Mouse (Mus musculus) myocyte (in vitro differentiated cells): Measurements from ENCODE around the gene Tbc1d5.

Experiments used
- MAX ChIP-seq: IDR thresholded peaks from one replicate; pipeline ENCODE4 v1.6.1; 2011; ENCODE audit warnings: low read depth, mild to moderate bottlenecking, control low read depth
- MYOD1 ChIP-seq, 3 experiments: IDR thresholded peaks; one replicate each; pipeline ENCODE4 v1.6.1; 2011; ENCODE audit warnings: control low read depth in 2 of 3, low read depth in 2 of 3, mild to moderate bottlenecking in 2 of 3, moderate library complexity in 1 of 3; ENCODE audit not compliant: insufficient read length in 2 of 3, control insufficient read depth in 1 of 3
- POLR2A ChIP-seq: IDR thresholded peaks from one replicate; pipeline ENCODE4 v1.6.1; 2011; ENCODE audit warnings: low read depth, mild to moderate bottlenecking, control low read depth, moderate library complexity; ENCODE audit not compliant: insufficient read length
- POLR2AphosphoS2 ChIP-seq: IDR thresholded peaks from one replicate; pipeline ENCODE4 v1.6.1; 2011; ENCODE audit warnings: low read depth, control low read depth; ENCODE audit not compliant: insufficient read length
- USF1 ChIP-seq: IDR thresholded peaks from one replicate; pipeline ENCODE4 v1.6.1; 2011; ENCODE audit warnings: low read depth, mild to moderate bottlenecking, control low read depth, moderate library complexity

DNA sequence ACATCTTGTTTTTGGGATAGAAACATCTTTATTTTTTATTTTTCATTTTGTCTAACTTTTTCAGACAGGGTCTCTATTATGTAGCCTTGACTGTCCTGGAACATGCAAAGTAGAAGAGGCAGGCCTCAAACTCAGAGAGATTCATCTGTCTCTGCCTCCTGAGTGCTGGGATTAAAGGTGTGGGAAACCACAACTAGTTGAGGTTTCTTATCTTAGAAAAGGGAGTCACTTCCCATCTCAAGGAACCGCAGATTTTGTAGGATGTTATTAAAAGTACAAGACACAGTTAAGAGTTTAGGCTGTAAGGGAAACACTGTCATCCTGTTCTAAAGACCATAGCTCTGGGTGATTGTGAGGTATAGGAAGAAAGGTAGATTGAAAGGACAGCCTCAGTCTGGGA lies 373.5 kb downstream of the Tbc1d5 start:
- no peak for TF ChIP-seq POLR2A
- TF ChIP-seq USF1 = no peak
- TF ChIP-seq MYOD1 (IDR thresholded peaks at IDR 0.05; ENCODE audit: control insufficient read depth in 1 of 3, insufficient read length in 2 of 3, low read depth in 2 of 3) = no peak
- no peak for TF ChIP-seq POLR2AphosphoS2
- no peak for TF ChIP-seq MAX
